Comparison of ENCODE assay signal across 22 mouse cellular contexts in the genomic region with DNA sequence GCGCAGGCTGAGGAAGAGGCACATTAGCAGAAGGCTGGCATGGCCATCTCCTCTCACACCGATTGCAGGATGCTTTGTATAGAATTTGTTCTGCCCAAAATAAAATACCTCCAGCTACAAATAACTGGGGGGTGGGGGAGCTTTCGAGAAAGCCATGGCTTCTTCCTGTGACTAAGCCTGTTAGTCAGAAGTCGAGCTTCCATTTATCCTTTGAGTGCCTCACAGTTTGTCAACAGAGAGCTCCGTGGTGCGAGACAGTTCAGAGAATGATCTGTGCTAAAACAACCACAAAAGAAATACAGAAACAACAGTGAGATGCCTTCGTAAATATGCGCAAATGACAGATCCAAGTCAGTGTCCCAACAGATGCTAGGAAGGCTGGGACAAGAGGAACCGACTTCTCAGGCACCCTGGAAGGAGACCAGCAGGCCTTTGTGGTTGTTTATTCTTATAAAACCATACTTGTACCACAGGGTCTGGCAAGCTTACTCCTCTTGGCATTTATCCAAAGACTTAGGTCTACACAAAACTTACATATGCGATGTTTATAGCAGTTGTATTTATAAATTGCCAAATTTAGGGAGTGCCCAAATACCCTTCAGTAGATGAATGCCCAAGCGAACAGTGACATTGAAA. TPM values are rescaled to one million over a fixed set of nuclear protein-coding genes. Genes with fewer than 3 reads are reported as not detected.
DNase-seq lines count a peak whose midpoint lies in the region; ATAC-seq and TF ChIP-seq lines count a peak whose summit lies in the region.
"Had no signal": no experiment of that assay in that cellular context is flagged by ENCODE, and none has a peak within 500 bp of the region (broad histone marks: within the 10 kb centered on the region; RNA-seq: fewer than 3 reads in every experiment).

No protein-coding gene starts in this region.

- TF ChIP-seq POLR2A in embryonic fibroblast, embryonic 13.5 days (IDR thresholded peaks at IDR 0.05; ENCODE audit: low read depth, low read length) = no peak

- H3K27ac ChIP-seq in forebrain, embryonic 14.5 days (ENCODE audit: low read depth, low read length) = no peak overlapping the region
- H3K27ac ChIP-seq in forebrain, embryonic 12.5 days = no peak overlapping the region
- peak overlapping the region; percentile 87 for H3K27ac ChIP-seq in embryonic fibroblast, embryonic 13.5 days (ENCODE audit: insufficient read depth, low read length)
- H3K27ac ChIP-seq in kidney, embryonic 14.5 days (ENCODE audit: low read depth, low read length) = no peak overlapping the region
- H3K27ac ChIP-seq in intestine, embryonic 15.5 days = no peak overlapping the region
- H3K27ac ChIP-seq: hindbrain, embryonic 14.5 days; kidney, embryonic 15.5 days; liver, embryonic 15.5 days; neural tube, embryonic 12.5 days had no signal

- H3K9me3 ChIP-seq in forebrain, embryonic 14.5 days (replicated peaks; ENCODE audit: control insufficient read depth, low read length) = no peaks in the 10 kb centered on the region
- no peaks in the 10 kb centered on the region for H3K9me3 ChIP-seq in forebrain, embryonic 12.5 days
- H3K9me3 ChIP-seq in kidney, embryonic 14.5 days (ENCODE audit: control insufficient read depth, low read length) = no peaks in the 10 kb centered on the region
- no peaks in the 10 kb centered on the region for H3K9me3 ChIP-seq in intestine, embryonic 15.5 days
- H3K9me3 ChIP-seq: kidney, embryonic 15.5 days; liver, embryonic 15.5 days; megakaryocyte, embryonic 14.5 days; neural tube, embryonic 12.5 days had no signal

- 83% methylated on average over 11 of the region's 11 CpGs for WGBS in forebrain, embryonic 14.5 days
- 88% methylated on average over 11 of the region's 11 CpGs for WGBS in forebrain, embryonic 12.5 days
- 87% methylated on average over 11 of the region's 11 CpGs for WGBS in kidney, embryonic 14.5 days
- 58% methylated on average over 11 of the region's 11 CpGs for WGBS in intestine, embryonic 15.5 days

- TF ChIP-seq CTCF in embryonic fibroblast, embryonic 13.5 days (IDR thresholded peaks at IDR 0.05; ENCODE audit: borderline replicate concordance, insufficient read depth, low read length) = no peak

- H3K4me1 ChIP-seq in forebrain, embryonic 14.5 days (ENCODE audit: control insufficient read depth, insufficient read depth, low read length) = no peaks in the 10 kb centered on the region
- H3K4me1 ChIP-seq in forebrain, embryonic 12.5 days = no peaks in the 10 kb centered on the region; the same call in 1 of the 2 replicates
- H3K4me1 ChIP-seq in embryonic fibroblast, embryonic 13.5 days (ENCODE audit: control insufficient read depth, insufficient read depth, low read length) = peaks cover 11% of the 10 kb centered on the region
- H3K4me1 ChIP-seq in kidney, embryonic 14.5 days (ENCODE audit: control insufficient read depth, insufficient read depth, low read length) = no peaks in the 10 kb centered on the region
- H3K4me1 ChIP-seq in intestine, embryonic 15.5 days (replicated peaks) = 0 out of 2 replicates have a peak, but pooled peaks cover 2% of the 10 kb centered on the region
- H3K4me1 ChIP-seq: kidney, embryonic 15.5 days; liver, embryonic 15.5 days; neural tube, embryonic 12.5 days had no signal

- no peak overlapping the region for H3K9ac ChIP-seq in forebrain, embryonic 14.5 days (ENCODE audit: low read length)
- no peak overlapping the region for H3K9ac ChIP-seq in forebrain, embryonic 12.5 days
- no peak overlapping the region for H3K9ac ChIP-seq in kidney, embryonic 14.5 days (ENCODE audit: low read depth, low read length)
- no peak overlapping the region for H3K9ac ChIP-seq in intestine, embryonic 15.5 days
- H3K9ac ChIP-seq: hindbrain, embryonic 14.5 days; kidney, embryonic 15.5 days; liver, embryonic 15.5 days; neural tube, embryonic 12.5 days had no signal

- H3K4me2 ChIP-seq in forebrain, embryonic 14.5 days (ENCODE audit: low read length) = no peak overlapping the region
- no peak overlapping the region for H3K4me2 ChIP-seq in forebrain, embryonic 12.5 days
- no peak overlapping the region for H3K4me2 ChIP-seq in kidney, embryonic 14.5 days (replicated peaks; ENCODE audit: low read depth, low read length)
- H3K4me2 ChIP-seq in intestine, embryonic 15.5 days (replicated peaks) = no peak overlapping the region
- H3K4me2 ChIP-seq: hindbrain, embryonic 14.5 days; kidney, embryonic 15.5 days; liver, embryonic 15.5 days; neural tube, embryonic 12.5 days had no signal

- no peak for ATAC-seq in forebrain, embryonic 14.5 days
- ATAC-seq in forebrain, embryonic 12.5 days (ENCODE audit: low FRiP score) = no peak
- no peak for ATAC-seq in kidney, embryonic 14.5 days (ENCODE audit: low FRiP score, low TSS enrichment)
- ATAC-seq in intestine, embryonic 15.5 days = no peak
- ATAC-seq: activated CD4-positive, CD25-positive, alpha-beta regulatory T cell, adult 4 months had no signal

- no peaks in the 10 kb centered on the region for H3K27me3 ChIP-seq in forebrain, embryonic 14.5 days (replicated peaks; ENCODE audit: control insufficient read depth, insufficient read depth, low read length)
- H3K27me3 ChIP-seq in forebrain, embryonic 12.5 days = no peaks in the 10 kb centered on the region
- H3K27me3 ChIP-seq in kidney, embryonic 14.5 days (ENCODE audit: control insufficient read depth, insufficient read depth, low read length) = no peaks in the 10 kb centered on the region
- H3K27me3 ChIP-seq in intestine, embryonic 15.5 days (replicated peaks) = no peaks in the 10 kb centered on the region
- H3K27me3 ChIP-seq: kidney, embryonic 15.5 days; liver, embryonic 15.5 days; megakaryocyte, embryonic 14.5 days; neural tube, embryonic 12.5 days had no signal

- DNase-seq in forebrain, embryonic 14.5 days (ENCODE audit: low spot score) = peak; percentile 17
- peak; percentile 43 for DNase-seq in 3134 (ENCODE audit: extremely low read depth, insufficient read length, low spot score)
- peak; percentile 40 for DNase-seq in Muller cell, postnatal 12 days (ENCODE audit: inconsistent ontology term)
- DNase-seq in natural killer cell, adult 2 months (ENCODE audit: low spot score in 2 of 2) = no peak
- DNase-seq: adrenal gland, postnatal 14 days; B cell, adult 2 months; cerebellum, adult 18-20 months; cerebellum, postnatal 36 days; heart, adult 18-20 months; heart, postnatal 36 days; right cerebral cortex, postnatal 4 days; thymus, adult 2 months had no signal

- no peak overlapping the region for H3K4me3 ChIP-seq in forebrain, embryonic 14.5 days (ENCODE audit: low read depth, low read length)
- H3K4me3 ChIP-seq in forebrain, embryonic 12.5 days (replicated peaks) = no peak overlapping the region
- no peak overlapping the region for H3K4me3 ChIP-seq in embryonic fibroblast, embryonic 13.5 days (ENCODE audit: insufficient read depth, low read length)
- no peak overlapping the region for H3K4me3 ChIP-seq in kidney, embryonic 14.5 days (ENCODE audit: low read length)
- H3K4me3 ChIP-seq in intestine, embryonic 15.5 days (replicated peaks) = no peak overlapping the region
- H3K4me3 ChIP-seq: kidney, embryonic 15.5 days; liver, embryonic 15.5 days; megakaryocyte, embryonic 14.5 days; neural tube, embryonic 12.5 days had no signal

- H3K36me3 ChIP-seq in forebrain, embryonic 14.5 days (ENCODE audit: control insufficient read depth, insufficient read depth, low read length) = peaks cover 6% of the 10 kb centered on the region; the same call in 1 of the 2 replicates
- peaks cover 7% of the 10 kb centered on the region; the same call in 1 of the 2 replicates for H3K36me3 ChIP-seq in forebrain, embryonic 12.5 days (replicated peaks)
- H3K36me3 ChIP-seq in kidney, embryonic 14.5 days (ENCODE audit: control insufficient read depth, insufficient read depth, low read length) = peaks cover 5% of the 10 kb centered on the region; the same call in 1 of the 2 replicates
- 0 out of 2 replicates have a peak, but pooled peaks cover 2% of the 10 kb centered on the region for H3K36me3 ChIP-seq in intestine, embryonic 15.5 days

RNA-seq across cellular contexts. Expression of gene Slc38a6, which starts 9.0 kb away (rescaled TPM):
- 5.4 and 7.2 TPM in 2 replicates for polyA plus RNA-seq in forebrain, embryonic 14.5 days (2014; fragmentation: Nextera tagmentation; extraction: Ambion mirVana)
- polyA plus RNA-seq in forebrain, embryonic 12.5 days (2016; fragmentation: Nextera tagmentation; extraction: Ambion mirVana) = 8.9 and 11.8 TPM in 2 replicates
- 18.7 and 26.0 TPM in 2 replicates for polyA plus RNA-seq in embryonic fibroblast, embryonic 13.5 days (2011; ENCODE audit: insufficient read length, low read depth, missing spikeins)
- 11.1 and 11.2 TPM in 2 replicates for polyA plus RNA-seq in kidney, embryonic 14.5 days (2014; fragmentation: Nextera tagmentation; extraction: Ambion mirVana)
- 7.0 and 7.3 TPM in 2 replicates for polyA plus RNA-seq in intestine, embryonic 15.5 days (2015; fragmentation: Nextera tagmentation; extraction: Ambion mirVana)

RNA-seq across cellular contexts. Expression of gene Trmt5, which starts 9.1 kb away (rescaled TPM):
- 14.6 and 14.8 TPM in 2 replicates for polyA plus RNA-seq in forebrain, embryonic 14.5 days (2014; fragmentation: Nextera tagmentation; extraction: Ambion mirVana)
- 16.0 and 16.3 TPM in 2 replicates for polyA plus RNA-seq in forebrain, embryonic 12.5 days (2016; fragmentation: Nextera tagmentation; extraction: Ambion mirVana)
- 25.6 and 29.3 TPM in 2 replicates for polyA plus RNA-seq in embryonic fibroblast, embryonic 13.5 days (2011; ENCODE audit: insufficient read length, low read depth, missing spikeins)
- 17.9 and 19.9 TPM in 2 replicates for polyA plus RNA-seq in kidney, embryonic 14.5 days (2014; fragmentation: Nextera tagmentation; extraction: Ambion mirVana)
- polyA plus RNA-seq in intestine, embryonic 15.5 days (2015; fragmentation: Nextera tagmentation; extraction: Ambion mirVana) = 16.5 and 16.6 TPM in 2 replicates

Comparison
In these comparisons a context has a peak if more than half of its experiments do, and no peak if none do; other contexts are left out.
1. DNase-seq: peak in forebrain, embryonic 14.5 days (single experiment), 3134 (single experiment) and Muller cell, postnatal 12 days (single experiment); none in natural killer cell, adult 2 months (0 of 2).